Mouse (Mus musculus): Measurements from ENCODE around the gene Fam71e1.

Gene Fam71e1

DNA sequence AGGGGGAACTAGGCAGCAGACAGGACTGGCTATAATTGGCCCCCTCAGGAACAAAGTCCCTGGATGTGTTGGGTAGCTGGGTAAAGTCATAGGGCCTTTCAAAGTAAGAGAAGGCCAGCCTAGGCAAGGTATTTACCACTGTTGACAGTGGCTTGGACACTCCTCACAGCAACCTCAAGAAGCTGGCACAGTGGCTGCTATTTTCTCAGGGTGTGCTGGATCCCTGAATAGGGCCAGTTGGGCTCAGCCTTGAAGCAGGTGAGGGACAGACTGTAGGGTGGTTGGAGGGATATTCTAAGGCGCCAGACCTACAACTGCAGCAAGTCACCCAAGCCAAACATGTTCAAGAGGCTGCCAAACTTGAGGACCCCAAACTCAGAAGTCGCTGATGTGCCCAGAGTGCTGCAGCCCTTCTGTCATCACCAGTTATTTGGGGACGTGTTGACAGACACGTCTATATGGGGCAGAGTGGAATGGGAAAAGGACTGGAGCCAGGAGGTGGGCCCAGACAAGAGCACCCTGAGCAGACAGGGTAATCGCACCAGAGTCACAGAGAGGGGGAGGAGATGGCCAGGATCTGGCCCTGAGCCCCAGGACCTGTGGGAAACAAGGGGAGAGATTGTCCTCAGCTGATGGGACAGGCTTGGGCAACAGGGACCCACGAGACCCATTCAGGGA lies 24.4 kb upstream of the Fam71e1 start:
- DNase-seq, result no peak

GRCm38 (mm10) chr7:44472558-44472885 lies 23.9 kb upstream of the Fam71e1 start:
- no peak for DNase-seq

GRCm38 (mm10) chr7:44472961-44473646 lies 23.3 kb upstream of the Fam71e1 start:
- peak; percentile 37 to 43 for DNase-seq

DNA sequence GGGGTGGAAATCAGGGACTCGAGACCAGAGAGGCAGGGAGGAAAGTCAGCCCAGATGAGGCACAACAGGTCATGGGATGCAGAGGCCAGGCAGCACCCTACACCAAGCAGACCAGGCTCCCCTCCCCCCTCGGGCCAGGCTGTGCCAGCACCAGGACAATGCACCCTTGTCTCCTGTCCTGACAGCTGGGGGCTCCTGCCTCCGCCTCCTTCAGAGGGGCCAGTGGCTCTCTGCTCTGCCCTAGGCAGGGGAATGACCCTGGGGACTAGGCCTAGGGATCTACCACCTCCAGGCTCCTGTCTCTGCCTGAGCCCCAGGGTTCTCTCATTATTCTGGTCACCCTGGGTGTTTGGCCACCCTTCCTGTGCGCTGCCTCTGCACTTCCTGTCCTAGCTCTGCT lies 22.0 kb upstream of the Fam71e1 start:
- no peak for DNase-seq

GRCm38 (mm10) chr7:44475046-44475614 lies 21.3 kb upstream of the Fam71e1 start:
- DNase-seq, result no peak

DNA sequence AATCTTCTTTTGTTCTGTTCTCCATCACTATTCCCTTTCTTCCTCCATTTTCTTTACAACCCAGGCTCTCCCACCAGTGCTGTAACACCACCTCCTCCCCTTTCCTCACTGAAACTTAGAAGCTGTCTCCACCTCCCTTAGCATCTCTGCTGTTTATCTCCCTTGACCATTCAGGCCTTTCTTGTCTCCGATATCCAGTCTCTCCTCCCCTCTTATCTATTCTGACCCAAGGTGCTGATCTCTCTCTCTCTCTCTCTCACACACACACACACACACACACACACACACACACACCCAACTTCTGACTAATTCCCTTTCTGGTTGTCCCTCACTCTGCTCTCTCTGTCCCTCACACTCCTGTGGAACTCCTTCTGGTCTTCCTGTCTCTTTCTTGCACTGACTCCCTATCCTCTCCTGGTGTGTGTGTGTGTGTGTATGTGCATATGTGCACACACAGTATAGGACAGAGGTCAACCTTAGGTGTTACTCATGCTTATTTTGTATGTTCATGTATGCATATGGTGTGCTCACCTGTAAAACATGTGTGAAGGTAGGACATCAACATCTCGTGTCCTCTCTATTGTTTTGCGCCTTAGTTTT lies 13.4 kb upstream of the Fam71e1 start:
- no peak for DNase-seq

DNA sequence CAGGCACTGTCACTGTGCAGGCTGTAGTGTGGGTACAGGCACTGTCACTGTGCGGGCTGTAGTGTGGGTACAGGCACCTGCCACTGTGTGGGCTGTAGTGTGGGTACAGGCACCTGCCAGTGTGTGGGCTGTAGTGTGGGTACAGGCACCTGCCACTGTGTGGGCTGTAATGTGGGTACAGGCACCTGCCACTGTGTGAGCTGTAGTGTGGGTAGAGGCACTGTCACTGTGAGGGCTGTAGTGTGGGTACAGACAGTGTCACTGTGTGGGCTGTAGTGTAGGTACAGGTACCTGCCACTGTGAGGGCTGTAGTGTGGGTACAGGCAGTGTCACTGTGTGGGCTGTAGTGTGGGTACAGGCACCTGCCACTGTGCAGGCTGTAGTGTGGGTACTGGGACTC lies 12.3 kb upstream of the Fam71e1 start:
- DNase-seq, result peak in 1 of 2 experiments; percentile 1

- peak; percentile 57 to 59 for DNase-seq
Observed at GRCm38 (mm10) chr7:44484841-44485571, 11.4 kb upstream of the Fam71e1 start.

GRCm38 (mm10) chr7:44485572-44486195 lies 10.7 kb upstream of the Fam71e1 start:
- DNase-seq, result peak in 1 of 2 experiments; percentile 1

DNA sequence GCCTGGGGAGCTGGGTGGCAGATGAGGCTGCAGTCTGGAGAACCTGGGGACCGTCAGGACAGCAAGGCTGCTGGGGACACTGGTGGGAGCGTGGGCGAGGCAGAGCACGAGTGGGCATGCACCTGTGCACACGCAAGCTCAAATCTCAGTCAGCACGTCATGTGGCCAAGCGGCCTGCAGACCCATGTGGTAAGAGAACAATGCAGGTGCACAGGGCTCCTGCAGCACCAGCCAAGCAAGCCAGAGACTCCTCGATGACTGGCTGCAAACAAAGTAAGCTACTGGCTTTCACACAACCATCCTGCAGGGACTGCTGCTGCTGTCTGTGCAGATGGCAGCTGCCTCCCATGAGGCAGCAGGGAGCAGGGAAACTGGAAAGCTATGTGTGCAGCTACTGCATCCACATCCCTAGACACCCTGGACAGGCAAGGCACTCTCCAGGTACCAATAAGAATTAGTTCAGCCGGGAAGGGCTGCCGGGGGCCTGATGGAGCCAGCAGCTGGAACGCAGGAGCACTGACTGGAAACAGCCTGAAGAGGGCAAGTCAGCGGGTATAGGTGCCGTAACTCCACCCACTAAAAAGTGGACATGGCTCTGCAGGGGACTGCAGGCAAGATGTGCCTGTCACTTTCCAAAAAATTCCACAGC lies 9.3 kb upstream of the Fam71e1 start:
- DNase-seq, result peak in 1 of 2 experiments; percentile 3

DNA sequence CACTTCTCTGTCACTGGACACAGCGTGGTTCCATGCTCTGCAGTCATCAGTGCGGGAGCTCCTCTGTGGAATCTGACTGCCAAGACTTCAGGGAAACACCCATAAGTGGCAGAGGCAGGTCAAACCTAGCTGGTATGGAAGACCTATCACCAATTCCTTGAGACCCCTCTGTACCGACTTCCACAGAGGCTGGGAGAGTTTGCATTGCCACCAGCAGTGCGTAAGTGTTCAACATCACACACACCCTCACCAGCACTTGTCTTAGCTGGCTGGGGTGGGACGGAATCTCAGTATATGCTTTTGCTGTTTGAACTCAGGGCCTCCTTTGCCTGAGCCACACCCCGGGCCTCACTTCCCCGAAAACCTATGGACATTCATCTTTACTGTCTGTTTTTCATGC lies 8.4 kb upstream of the Fam71e1 start:
- peak in 1 of 2 experiments; percentile 1 for DNase-seq

DNA sequence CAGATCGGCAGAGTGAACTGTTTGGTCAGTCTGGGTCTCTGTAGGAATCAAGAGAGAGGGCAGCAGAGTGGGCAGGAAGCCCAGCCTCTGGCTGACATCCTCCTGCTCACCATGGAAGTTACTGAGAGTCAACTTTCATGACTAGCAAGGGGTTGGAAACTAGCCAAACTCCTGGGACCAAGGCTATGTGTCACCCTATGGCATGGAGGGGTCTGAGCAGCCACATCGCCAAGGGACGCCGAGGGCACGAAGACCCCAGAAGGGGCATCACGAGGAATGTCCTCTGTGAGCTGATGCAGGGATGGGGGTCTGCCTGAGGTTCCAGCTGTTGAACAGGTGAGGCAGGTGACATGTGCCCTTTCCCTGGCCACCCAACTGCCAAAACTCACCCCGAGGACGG lies 7.8 kb upstream of the Fam71e1 start:
- no peak for DNase-seq

GRCm38 (mm10) chr7:44490281-44490680 lies 6.1 kb upstream of the Fam71e1 start:
- DNase-seq, result peak in 1 of 2 experiments; percentile 1

DNA sequence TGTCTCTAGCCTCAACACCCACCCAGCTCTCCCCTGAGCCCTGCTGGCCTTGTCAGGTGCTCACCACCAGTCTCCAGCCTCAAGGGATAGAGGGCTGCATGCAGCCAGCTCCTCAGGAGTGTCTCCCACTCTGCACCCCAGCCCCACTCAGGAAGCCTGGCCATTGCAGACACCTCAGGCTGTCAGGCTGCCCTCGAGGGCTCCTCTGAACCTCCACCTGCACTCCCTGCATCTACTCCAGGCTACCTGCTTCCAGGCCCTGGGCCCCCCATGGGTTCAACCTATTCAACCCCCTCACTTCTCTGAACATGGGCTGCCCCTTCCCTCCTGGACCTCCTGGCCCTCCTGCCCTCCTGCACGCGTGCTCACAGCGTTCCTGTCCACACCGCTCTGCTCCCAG lies 5.0 kb upstream of the Fam71e1 start:
- no peak for DNase-seq

DNA sequence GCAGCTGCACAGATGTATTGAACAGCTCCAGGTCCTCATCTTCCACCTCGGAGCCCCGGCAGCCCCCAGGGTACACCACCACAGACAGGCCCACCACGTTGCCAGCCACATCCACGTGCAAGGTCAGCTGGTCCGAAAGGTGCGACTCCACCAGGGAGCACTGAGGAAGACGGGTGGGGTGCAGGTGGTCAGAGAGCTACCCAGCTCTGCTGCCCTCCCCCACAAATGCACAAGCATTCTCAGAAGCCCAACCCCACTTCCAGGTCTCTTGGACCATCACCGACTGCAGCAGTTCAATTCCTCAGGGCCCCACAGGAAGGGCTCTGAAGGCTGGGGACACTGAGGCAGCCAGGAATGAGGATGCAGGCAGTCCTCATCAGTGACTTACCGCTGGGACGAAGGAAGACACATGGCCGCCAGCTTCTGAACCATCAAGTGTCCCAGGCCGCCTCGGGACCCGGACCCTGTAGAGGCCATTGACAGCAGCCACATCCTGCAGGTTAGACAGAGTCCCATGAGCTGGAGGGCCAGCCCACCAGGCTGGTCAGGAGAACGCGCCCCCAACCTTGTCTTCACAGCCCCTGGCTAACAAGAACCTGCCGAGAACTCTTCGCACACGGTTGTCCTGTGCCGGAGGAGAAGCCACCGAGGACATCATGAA lies 4.1 kb upstream of the Fam71e1 start:
- peak in 1 of 2 experiments; percentile 2 for DNase-seq

DNA sequence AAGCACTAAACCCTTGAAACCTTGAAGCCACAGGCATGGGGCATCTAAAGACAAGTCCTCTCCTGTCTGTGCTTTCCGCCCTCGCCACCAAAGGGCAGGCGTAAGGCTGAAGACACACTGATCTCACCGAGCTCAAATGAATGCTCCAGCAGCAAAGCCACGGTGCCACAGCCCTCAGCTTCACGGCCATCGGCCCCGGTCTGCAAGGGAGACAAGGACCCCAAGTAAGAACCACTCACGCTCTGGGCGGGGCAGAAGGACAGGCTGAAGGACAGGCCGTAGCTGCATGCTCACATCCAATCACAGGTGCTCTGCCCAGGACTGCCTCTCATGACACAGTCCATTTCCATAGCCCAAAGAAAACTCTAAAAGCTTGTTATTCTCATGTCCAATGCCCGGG lies 1.7 kb upstream of the Fam71e1 start:
- peak in 1 of 2 experiments; percentile 4 for DNase-seq

DNA sequence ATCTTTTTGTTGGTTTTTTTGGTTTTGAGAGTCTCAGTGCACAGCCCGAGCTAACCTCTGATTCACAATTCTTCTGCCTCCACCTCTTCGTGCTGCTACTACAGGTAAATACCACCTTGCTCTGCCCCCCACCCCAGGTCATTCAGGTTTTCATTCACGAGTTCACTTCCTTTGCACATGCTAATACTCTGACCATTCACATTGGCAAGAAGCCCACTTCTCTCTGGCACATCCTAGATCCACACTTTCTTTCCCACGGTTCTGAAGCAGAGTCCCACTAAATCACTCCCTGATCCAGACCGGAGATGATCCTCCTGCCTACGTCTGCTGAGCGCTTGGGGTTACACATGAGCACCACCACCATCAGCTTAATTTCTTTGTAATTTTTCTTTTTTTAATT lies 1.3 kb upstream of the Fam71e1 start:
- no peak for DNase-seq

DNA sequence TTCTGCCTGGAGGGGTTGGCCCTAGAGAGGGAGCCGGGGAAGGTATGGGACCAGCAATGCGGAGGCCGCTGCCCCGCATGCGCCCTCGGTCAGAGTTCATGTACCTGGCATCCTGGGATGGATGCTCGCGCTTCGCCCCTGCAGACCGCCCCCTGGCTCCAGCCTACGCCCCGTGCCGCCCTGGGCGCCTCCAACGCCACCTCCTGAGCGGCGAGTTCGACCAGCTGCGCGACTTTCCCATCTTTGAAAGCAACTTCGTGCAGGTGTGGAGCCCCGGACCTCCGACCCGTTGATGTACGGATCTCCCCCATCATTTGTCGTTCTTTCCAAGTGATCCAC lies 359 bp downstream of the Fam71e1 start:
- DNase-seq, result no peak

- DNase-seq, result no peak
Observed at GRCm38 (mm10) chr7:44497361-44498055, 1.1 kb downstream of the Fam71e1 start.

DNA sequence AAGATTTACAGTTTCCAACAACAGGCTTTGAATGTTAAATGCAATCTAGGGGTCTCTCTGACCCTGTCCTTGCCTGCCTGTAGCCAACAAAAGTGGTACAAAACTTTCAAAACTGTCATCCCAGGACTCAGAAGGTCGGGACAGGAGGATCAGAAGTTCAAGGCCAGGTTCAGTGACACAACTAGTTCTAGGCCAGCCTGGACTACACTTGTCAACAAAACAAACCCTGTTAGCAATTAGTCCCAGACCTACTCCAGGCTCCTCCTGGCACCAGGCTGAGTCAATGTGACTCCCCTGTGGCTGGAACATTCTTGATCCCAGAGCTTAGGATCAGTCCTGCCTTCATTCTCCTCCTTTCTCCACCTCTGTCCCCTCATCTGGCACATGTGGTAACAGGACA lies 2.5 kb downstream of the Fam71e1 start:
- no peak for DNase-seq

- no peak for DNase-seq
Observed at GRCm38 (mm10) chr7:44500046-44500445, 3.7 kb downstream of the Fam71e1 start.
